Mouse (Mus musculus) adrenal gland, postnatal 36 days (tissue): ENCODE data around the gene Olfr847. TPM values are rescaled to one million over a fixed set of nuclear protein-coding genes. Genes with fewer than 3 reads are reported as not detected.

Source experiments
- DNase-seq, 2 experiments: peaks; one replicate each; pipeline ENCODE4 v3.0.0; 2021; ENCODE audit warnings: mixed read lengths in 1 of 2
- long read RNA-seq, 2 experiments: library from polyadenylated mRNA; stranded (forward); transcript quantifications; one replicate each; pipeline ENCODE4 v2.0.0; 2021; ENCODE audit warnings: borderline sequencing depth in 2 of 2
- total RNA-seq, 2 experiments: library from RNA; stranded (reverse); gene quantifications; 2 replicates each; pipeline ENCODE4 v1.2.3; 2021

The Olfr847 gene
- total RNA-seq = not detected
- long read RNA-seq, experiment 1 = 0 reads
- long read RNA-seq, experiment 2 = 0 reads

DNA sequence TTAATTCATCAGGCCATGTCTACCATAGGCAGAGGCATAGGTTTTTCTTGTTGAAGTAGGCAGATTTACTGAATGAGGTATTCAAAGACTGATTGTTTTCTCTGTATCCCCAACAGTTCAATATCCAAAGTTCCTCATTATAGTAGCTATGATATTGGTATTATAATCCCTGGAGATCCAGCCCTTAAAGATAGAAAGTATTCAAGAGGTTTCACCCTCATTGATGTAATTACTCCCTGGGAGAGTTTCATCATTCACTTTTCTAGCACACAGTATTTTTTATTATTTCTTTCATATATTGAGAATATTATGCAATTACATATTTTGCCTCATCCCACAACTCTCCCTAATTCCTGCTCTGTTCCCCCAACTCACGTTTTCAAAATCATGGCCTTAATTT, at the start of gene Olfr847:
Olfr847 (minus strand) TSS at position 101 of the 400 bp plus-strand sequence.
- no peak for DNase-seq

DNA sequence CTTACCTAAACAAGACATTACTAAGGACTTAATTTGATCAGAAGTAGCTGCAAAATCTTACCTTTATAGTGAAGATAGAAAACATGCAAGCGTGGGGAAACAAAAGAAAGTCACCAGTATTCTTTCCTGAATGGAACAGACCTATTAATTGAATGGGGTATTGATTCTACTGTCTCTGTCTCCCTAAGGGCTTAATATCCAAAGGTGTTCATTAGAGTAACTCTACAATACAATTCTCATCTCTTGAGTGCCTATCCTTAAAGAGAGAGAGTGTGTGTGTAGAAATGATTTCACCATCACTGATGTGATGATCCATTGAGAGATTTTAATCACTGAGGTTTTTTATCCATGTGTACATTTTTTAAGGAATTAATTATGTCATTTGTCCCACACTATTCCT, 14.6 kb downstream of the Olfr847 start, which contains the start of gene Olfr846:
Olfr846 (minus strand) TSS at position 101 of the 400 bp plus-strand sequence.
- no peak for DNase-seq

GRCm38 (mm10) chr9:19336157-19336556, 42.3 kb downstream of the Olfr847 start, which contains the start of gene Olfr845:
Gene Olfr845 (plus strand): TSS chr9:19336457.
- no peak for DNase-seq

Other genes with a start within 250 kb of the Olfr847 start
- not detected for gene Olfr837, start 242.4 kb downstream of the Olfr847 start, total RNA-seq
- not detected for gene Olfr839-ps1, start 201.4 kb downstream of the Olfr847 start, total RNA-seq
- gene Olfr843, start 126.7 kb downstream of the Olfr847 start, total RNA-seq = not detected
- not detected for gene Olfr844, start 62.3 kb downstream of the Olfr847 start, total RNA-seq
- gene Olfr845, start 42.2 kb downstream of the Olfr847 start, total RNA-seq = not detected
- gene Olfr846, start 14.7 kb downstream of the Olfr847 start, total RNA-seq = not detected
- gene Olfr849, start 61.6 kb upstream of the Olfr847 start, total RNA-seq = not detected
- not detected for gene Olfr850, start 99.6 kb upstream of the Olfr847 start, total RNA-seq
- gene Olfr851, start 114.6 kb upstream of the Olfr847 start, total RNA-seq = not detected
- not detected for gene Olfr853, start 162.4 kb upstream of the Olfr847 start, total RNA-seq
- not detected for gene Olfr854, start 188.7 kb upstream of the Olfr847 start, total RNA-seq
- gene Olfr855, start 203.9 kb upstream of the Olfr847 start, total RNA-seq = not detected
- gene Zfp317, start 243.4 kb upstream of the Olfr847 start, total RNA-seq = 10 to 100 TPM; 19.8 to 22.2 TPM